Mouse (Mus musculus) liver, embryonic 14.5 days (tissue): ENCODE data around the gene Olfr1359. TPM values are rescaled to one million over a fixed set of nuclear protein-coding genes. Genes with fewer than 3 reads are reported as not detected.

Source experiments
- ATAC-seq: fragments of 200-750 bp; cut with Nextera tagmentation; 2 replicates; pipeline ENCODE4 v1.8.0; 2017; ENCODE audit warnings: moderate number of reproducible peaks, mild to moderate bottlenecking, moderate library complexity; ENCODE audit not compliant: insufficient read depth
- DNase-seq, 3 experiments: peaks; one replicate each; pipeline ENCODE4 v3.0.0-alpha.2; 2012 to 2013; ENCODE audit warnings: low read depth in 3 of 3, low spot score in 3 of 3
- H3K27ac ChIP-seq: fragments of 300-500 bp; sonication (generic); 2 replicates; pipeline ENCODE4 v1.5.1; 2014; ENCODE audit warnings: moderate library complexity, mild to moderate bottlenecking, control low read depth, inconsistent platforms
- H3K27me3 ChIP-seq: fragments of 300-500 bp; sonication (generic); 2 replicates; pipeline ENCODE4 v1.6.1; 2014; ENCODE audit warnings: mild to moderate bottlenecking, low read length, moderate library complexity; ENCODE audit not compliant: control insufficient read depth, insufficient read depth
- H3K36me3 ChIP-seq: fragments of 300-500 bp; sonication (generic); replicated peaks from 2 replicates; pipeline ENCODE4 v1.6.1; 2014; ENCODE audit warnings: low read depth; ENCODE audit not compliant: control insufficient read depth, insufficient read depth
- H3K4me1 ChIP-seq, 2 experiments: fragments of 200-500 bp in 1 of 2; fragments of 300-500 bp in 1 of 2; sonication (generic) in 1 of 2; replicated peaks; 2 replicates each; pipeline ENCODE4 v1.6.1; 2012 to 2014; ENCODE audit warnings: antibody characterized with exemption in 1 of 2, inconsistent platforms in 1 of 2, low read length in 1 of 2; ENCODE audit not compliant: control insufficient read depth in 2 of 2, insufficient read depth in 2 of 2
- H3K4me2 ChIP-seq: fragments of 300-500 bp; sonication (generic); 2 replicates; pipeline ENCODE4 v1.6.1; 2014; ENCODE audit warnings: low read depth, mild to moderate bottlenecking, control low read depth, moderate library complexity
- H3K4me3 ChIP-seq, 2 experiments: fragments of 200-500 bp in 1 of 2; fragments of 300-500 bp in 1 of 2; sonication (generic) in 1 of 2; 2 replicates each; pipeline ENCODE4 v1.5.1; 2012 to 2014; ENCODE audit warnings: low read depth in 2 of 2, low read length in 2 of 2, mild to moderate bottlenecking in 2 of 2, control low read depth in 1 of 2, inconsistent platforms in 1 of 2, moderate library complexity in 1 of 2; ENCODE audit not compliant: insufficient read depth in 1 of 2
- H3K9ac ChIP-seq: fragments of 300-500 bp; sonication (generic); replicated peaks from 2 replicates; pipeline ENCODE4 v1.6.1; 2014; ENCODE audit warnings: mild to moderate bottlenecking, control low read depth, moderate library complexity
- H3K9me3 ChIP-seq: fragments of 300-500 bp; sonication (generic); 2 replicates; pipeline ENCODE4 v1.6.1; 2016; ENCODE audit warnings: low read length, mixed read lengths; ENCODE audit not compliant: control insufficient read depth
- CTCF ChIP-seq: IDR thresholded peaks from 2 replicates; pipeline ENCODE4 v1.5.1; 2016; ENCODE audit warnings: antibody characterized with exemption, low read depth, control low read depth
- EP300 ChIP-seq: IDR thresholded peaks from 2 replicates; pipeline ENCODE4 v1.6.1; 2016; ENCODE audit warnings: antibody characterized with exemption, low read depth
- WGBS: fragments of 180-500 bp; shearing (Covaris S2); extraction: QIAGEN DNeasy Blood & Tissue Kit; methylation state at CpG from one replicate; pipeline ENCODE4 v1.1.7; 2014; ENCODE audit not compliant: insufficient replicate concordance; 5-methylcytosine and 5-hydroxymethylcytosine counted together
- polyA plus RNA-seq, 2 experiments: library from polyadenylated mRNA; depleted of rRNA in 1 of 2; stranded (reverse) in 1 of 2; unstranded in 1 of 2; fragments of >200 nt; fragmentation: Nextera tagmentation in 1 of 2; extraction: Ambion mirVana in 1 of 2; gene quantifications; 2 replicates each; pipeline versions ENCODE4 v1.2.1 to v1.2.3; 2012 to 2014

Olfr1359 gene
- not detected in 2 replicates for polyA plus RNA-seq (2012; rRNA removed)
- not detected in 2 replicates for polyA plus RNA-seq (2014; fragmentation: Nextera tagmentation; extraction: Ambion mirVana)

GRCm38 (mm10) chr13:21697811-21698210 lies at the start of gene Olfr1359:
Gene Olfr1359 (plus strand): TSS chr13:21698111.
- no peak within 1 kb of the TSS for H3K4me2 ChIP-seq
- no peak within 1 kb of the TSS for H3K4me3 ChIP-seq
- H3K27me3 ChIP-seq, result no peaks in the 10 kb centered on the region
- no peak for DNase-seq
- no peak within 1 kb of the TSS for H3K27ac ChIP-seq
- no peak for ATAC-seq
- TF ChIP-seq EP300 (no peak), CTCF (no peak)
- H3K4me1 ChIP-seq, result no peaks in the 10 kb centered on the region
- no peak within 1 kb of the TSS for H3K9ac ChIP-seq
- H3K36me3 ChIP-seq, result no peaks in the 10 kb centered on the region
- no peaks in the 10 kb centered on the region for H3K9me3 ChIP-seq

GRCm38 (mm10) chr13:21663286-21663685 lies 34.6 kb upstream of the Olfr1359 start, which contains the start of gene Olfr1361:
Gene Olfr1361 (minus strand): TSS chr13:21663386.
- H3K27me3 ChIP-seq, result no peaks in the 10 kb centered on the region
- H3K27ac ChIP-seq, result no peak within 1 kb of the TSS
- TF ChIP-seq EP300 (no peak), CTCF (no peak)
- no peaks in the 10 kb centered on the region for H3K9me3 ChIP-seq
- H3K4me2 ChIP-seq, result no peak within 1 kb of the TSS
- ATAC-seq (no peak), DNase-seq (no peak)
- no peak within 1 kb of the TSS for H3K9ac ChIP-seq
- H3K4me3 ChIP-seq, result no peak within 1 kb of the TSS
- no peaks in the 10 kb centered on the region for H3K36me3 ChIP-seq
- no peaks in the 10 kb centered on the region for H3K4me1 ChIP-seq
- WGBS, result 57% methylated on average over 2 of the region's 2 CpGs

GRCm38 (mm10) chr13:21677305-21677704 lies 20.6 kb upstream of the Olfr1359 start, which contains the start of gene Olfr1360:
Gene Olfr1360 (minus strand): TSS chr13:21677405.
- H3K9me3 ChIP-seq, result no peaks in the 10 kb centered on the region
- ATAC-seq, result no peak
- H3K4me1 ChIP-seq, result no peaks in the 10 kb centered on the region
- no peaks in the 10 kb centered on the region for H3K36me3 ChIP-seq
- WGBS, result 52% methylated on average over 2 of the region's 2 CpGs
- no peak within 1 kb of the TSS for H3K4me2 ChIP-seq
- TF ChIP-seq CTCF (no peak), EP300 (no peak)
- H3K9ac ChIP-seq, result no peak within 1 kb of the TSS
- H3K27me3 ChIP-seq, result no peaks in the 10 kb centered on the region
- no peak within 1 kb of the TSS for H3K4me3 ChIP-seq
- no peak for DNase-seq
- H3K27ac ChIP-seq, result no peak within 1 kb of the TSS

- peaks cover 1 to 8% of the 10 kb centered on the region in 2 experiments; a peak in 3 of 4 replicates for H3K4me1 ChIP-seq
- no peak overlapping the region for H3K4me2 ChIP-seq
- TF ChIP-seq CTCF, result no peak
- TF ChIP-seq EP300, result no peak
- no peak overlapping the region for H3K4me3 ChIP-seq
- H3K27ac ChIP-seq, result no peak overlapping the region
- no peak overlapping the region for H3K9ac ChIP-seq
- H3K36me3 ChIP-seq, result no peaks in the 10 kb centered on the region
- WGBS, result 47% methylated on average over 4 of the region's 4 CpGs
- DNase-seq (no peak), ATAC-seq (no peak)
- H3K9me3 ChIP-seq, result no peaks in the 10 kb centered on the region
- H3K27me3 ChIP-seq, result no peaks in the 10 kb centered on the region
Observed at GRCm38 (mm10) chr13:21706669-21707068, 8.8 kb downstream of the Olfr1359 start.

- no peaks in the 10 kb centered on the region for H3K36me3 ChIP-seq
- ATAC-seq (peak; percentile 79), DNase-seq (peak; percentile 78 to 82 (median 79))
- H3K27me3 ChIP-seq, result no peaks in the 10 kb centered on the region
- H3K9ac ChIP-seq, result peak overlapping the region; percentile 85
- no peaks in the 10 kb centered on the region for H3K9me3 ChIP-seq
- peak overlapping the region; percentile 73 for H3K4me2 ChIP-seq
- WGBS, result under 1% methylated on average over 32 of the region's 32 CpGs
- peak overlapping the region; percentile 77 to 97 for H3K4me3 ChIP-seq
- peak; percentile 94 for TF ChIP-seq CTCF
- 0 out of 2 replicates have a peak, but pooled peaks have one; percentile 24 for TF ChIP-seq EP300
- peak overlapping the region; percentile 75 for H3K27ac ChIP-seq
- peaks cover 9 to 16% of the 10 kb centered on the region in 2 experiments for H3K4me1 ChIP-seq
Observed at GRCm38 (mm10) chr13:21710031-21710711, 12.3 kb downstream of the Olfr1359 start.
